Mouse (Mus musculus) fibroblast of lung, adult 2 months (primary cell): ENCODE data around the gene Mup4.
"Not testable (repeated sequence)": the region's sequence is repeated elsewhere in the genome, so short reads cannot be mapped to it uniquely, and the experiment has no call there.

Experiments used
- DNase-seq: peaks from one replicate; pipeline ENCODE4 v3.0.0-alpha.2; 2011; ENCODE audit warnings: low read depth

Gene Mup4

GRCm38 (mm10) chr4:59960610-59961009 is at the start of gene Mup4:
Mup4 (minus strand) TSS chr4:59960710.
- no peak for DNase-seq

GRCm38 (mm10) chr4:59997894-59998293 is 37.4 kb upstream of the Mup4 start:
- DNase-seq, result not testable (repeated sequence)

- DNase-seq, result no peak
Measured at GRCm38 (mm10) chr4:59963405-59964344, 3.2 kb upstream of the Mup4 start, which contains the start of gene Mup6. Mup6 (plus strand) TSS chr4:59964294.

GRCm38 (mm10) chr4:59937543-59937942 is 23.0 kb downstream of the Mup4 start:
- no peak for DNase-seq

- DNase-seq, result no peak
Measured at GRCm38 (mm10) chr4:59932505-59933281, 27.8 kb downstream of the Mup4 start.

GRCm38 (mm10) chr4:59928347-59928746 is 32.2 kb downstream of the Mup4 start:
- peak; percentile 60 for DNase-seq

GRCm38 (mm10) chr4:59927666-59928065 is 32.8 kb downstream of the Mup4 start:
- DNase-seq, result no peak

- DNase-seq, result no peak
Measured at GRCm38 (mm10) chr4:59925082-59925481, 35.4 kb downstream of the Mup4 start.

- DNase-seq, result no peak
Measured at GRCm38 (mm10) chr4:59917966-59918365, 42.5 kb downstream of the Mup4 start.

- no peak for DNase-seq
Measured at GRCm38 (mm10) chr4:59914608-59915403, 45.7 kb downstream of the Mup4 start, which contains the start of gene Slc46a2. Slc46a2 (minus strand) TSS chr4:59915056.

GRCm38 (mm10) chr4:59908785-59909184 is 51.7 kb downstream of the Mup4 start:
- no peak for DNase-seq

GRCm38 (mm10) chr4:59907657-59908230 is 52.8 kb downstream of the Mup4 start:
- peak; percentile 32 for DNase-seq

- DNase-seq, result no peak
Measured at GRCm38 (mm10) chr4:59907092-59907491, 53.4 kb downstream of the Mup4 start.
